Mouse (Mus musculus): Measurements from ENCODE around the gene Cyba. TPM values are rescaled to one million over a fixed set of nuclear protein-coding genes. Genes with fewer than 3 reads are reported as not detected.

The Cyba gene
- polyA plus RNA-seq, 1 experiment, result 133 TPM

- Histone ChIP-seq H3K27ac (ENCODE audit: insufficient read depth, low read length) (no peak overlapping the region), H3K4me3 (ENCODE audit: insufficient read depth, low read length) (no peak overlapping the region), H3K4me1 (ENCODE audit: control insufficient read depth, insufficient read depth, low read length) (no peaks in the 10 kb centered on the region)
- TF ChIP-seq CTCF (IDR thresholded peaks at IDR 0.05; ENCODE audit: borderline replicate concordance, insufficient read depth, low read length) (no peak), POLR2A (IDR thresholded peaks at IDR 0.05; ENCODE audit: low read depth, low read length) (no peak)
Observed at GRCm38 (mm10) chr8:122454409-122454808, 21.7 kb upstream of the Cyba start.

DNA sequence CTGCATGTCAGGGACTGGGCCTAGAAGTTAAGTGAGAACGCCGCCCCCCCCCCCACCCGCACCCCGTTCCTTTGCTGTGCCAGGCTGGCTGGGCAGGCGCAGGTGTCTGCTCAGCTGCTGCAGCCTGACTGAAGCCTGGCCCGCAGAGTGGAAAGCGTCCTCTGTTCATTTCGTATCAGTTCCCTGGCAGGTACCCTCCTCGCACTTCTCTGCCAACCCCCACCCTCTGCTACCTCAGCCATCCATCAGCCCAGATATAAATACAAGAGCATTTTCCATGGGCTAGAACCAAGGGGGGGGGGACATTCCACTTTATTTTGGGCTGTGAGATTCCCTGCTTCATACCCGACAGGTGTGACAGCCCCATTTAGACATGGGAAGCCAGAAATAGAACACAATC lies 19.4 kb upstream of the Cyba start:
- Histone ChIP-seq H3K4me1 (ENCODE audit: control insufficient read depth, insufficient read depth, low read length) (no peaks in the 10 kb centered on the region), H3K4me3 (ENCODE audit: insufficient read depth, low read length) (no peak overlapping the region), H3K27ac (ENCODE audit: insufficient read depth, low read length) (no peak overlapping the region)
- TF ChIP-seq POLR2A (IDR thresholded peaks at IDR 0.05; ENCODE audit: low read depth, low read length) (no peak), CTCF (IDR thresholded peaks at IDR 0.05; ENCODE audit: borderline replicate concordance, insufficient read depth, low read length) (no peak)

- Histone ChIP-seq H3K4me1 (ENCODE audit: control insufficient read depth, insufficient read depth, low read length) (no peaks in the 10 kb centered on the region), H3K4me3 (ENCODE audit: insufficient read depth, low read length) (no peak overlapping the region), H3K27ac (ENCODE audit: insufficient read depth, low read length) (no peak overlapping the region)
- no peak for TF ChIP-seq CTCF (IDR thresholded peaks at IDR 0.05; ENCODE audit: borderline replicate concordance, insufficient read depth, low read length)
- no peak for TF ChIP-seq POLR2A (IDR thresholded peaks at IDR 0.05; ENCODE audit: low read depth, low read length)
Observed at GRCm38 (mm10) chr8:122451161-122451703, 18.5 kb upstream of the Cyba start.

- Histone ChIP-seq H3K4me3 (ENCODE audit: insufficient read depth, low read length) (no peak overlapping the region), H3K4me1 (ENCODE audit: control insufficient read depth, insufficient read depth, low read length) (no peaks in the 10 kb centered on the region), H3K27ac (ENCODE audit: insufficient read depth, low read length) (no peak overlapping the region)
- TF ChIP-seq POLR2A (IDR thresholded peaks at IDR 0.05; ENCODE audit: low read depth, low read length) (0 out of 2 replicates have a peak, but pooled peaks have one; percentile 11), CTCF (IDR thresholded peaks at IDR 0.05; ENCODE audit: borderline replicate concordance, insufficient read depth, low read length) (peak; percentile 37; the same call in 1 of the 2 replicates)
Observed at GRCm38 (mm10) chr8:122445203-122445602, 12.5 kb upstream of the Cyba start.

- H3K27ac ChIP-seq (ENCODE audit: insufficient read depth, low read length), result peak overlapping the region; percentile 62
- H3K4me3 ChIP-seq (ENCODE audit: insufficient read depth, low read length), result peak overlapping the region; percentile 53
- TF ChIP-seq POLR2A (IDR thresholded peaks at IDR 0.05; ENCODE audit: low read depth, low read length), result peak; percentile 28; the same call in 1 of the 2 replicates
- no peak for TF ChIP-seq CTCF (IDR thresholded peaks at IDR 0.05; ENCODE audit: borderline replicate concordance, insufficient read depth, low read length)
- no peaks in the 10 kb centered on the region for H3K4me1 ChIP-seq (ENCODE audit: control insufficient read depth, insufficient read depth, low read length)
Observed at GRCm38 (mm10) chr8:122444058-122444748, 11.5 kb upstream of the Cyba start.

DNA sequence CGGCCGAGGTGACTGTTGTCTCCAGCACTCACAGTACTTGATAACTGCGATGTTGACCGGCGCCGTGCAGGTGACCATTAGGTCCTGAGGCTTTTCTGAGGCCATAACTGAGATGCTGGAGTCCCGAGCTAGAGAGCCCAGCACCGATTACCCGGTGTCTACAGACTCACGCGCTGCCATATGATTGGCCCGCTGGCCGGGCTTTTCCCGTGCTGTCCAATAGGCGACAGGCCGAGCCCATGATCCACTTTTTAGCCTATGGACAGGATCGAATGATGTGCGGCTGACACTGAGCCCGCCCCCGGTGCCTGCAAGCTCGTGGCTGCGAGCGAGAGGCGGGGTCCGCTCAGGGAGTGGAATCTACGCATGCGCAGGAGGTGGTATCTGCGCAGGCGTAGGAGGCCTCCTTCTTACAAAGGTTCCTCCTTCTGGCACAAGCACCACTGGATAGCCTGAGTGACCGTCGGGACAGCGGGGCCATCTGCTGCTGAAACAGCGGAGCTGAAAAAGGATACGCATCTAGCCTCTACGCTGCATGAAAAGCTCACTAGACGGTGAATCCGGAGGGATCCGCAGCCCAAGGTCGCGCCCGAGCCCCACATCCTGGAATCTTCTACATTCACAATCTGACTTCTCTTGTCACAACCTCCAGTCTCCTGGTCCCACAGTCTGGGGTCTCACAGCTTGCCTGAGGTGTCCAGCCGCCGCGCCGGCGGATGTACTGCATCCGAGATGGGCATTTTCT lies 10.7 kb upstream of the Cyba start, which contains the start of gene Mvd:
Gene Mvd (minus strand): TSS at position 161 of the 745 bp plus-strand sequence.
- H3K4me1 ChIP-seq (ENCODE audit: control insufficient read depth, insufficient read depth, low read length), result no peaks in the 10 kb centered on the region
- H3K27ac ChIP-seq (ENCODE audit: insufficient read depth, low read length), result peak within 1 kb of the TSS; percentile 62
- peak; percentile 34; the same call in 1 of the 2 replicates for TF ChIP-seq CTCF (IDR thresholded peaks at IDR 0.05; ENCODE audit: borderline replicate concordance, insufficient read depth, low read length)
- TF ChIP-seq POLR2A (IDR thresholded peaks at IDR 0.05; ENCODE audit: low read depth, low read length), result peak; percentile 99
- H3K4me3 ChIP-seq (ENCODE audit: insufficient read depth, low read length), result peak within 1 kb of the TSS; percentile 73

- Histone ChIP-seq H3K27ac (ENCODE audit: insufficient read depth, low read length) (peak overlapping the region; percentile 12; the same call in 1 of the 2 replicates), H3K4me1 (ENCODE audit: control insufficient read depth, insufficient read depth, low read length) (no peaks in the 10 kb centered on the region), H3K4me3 (ENCODE audit: insufficient read depth, low read length) (peak overlapping the region; percentile 73)
- TF ChIP-seq CTCF (IDR thresholded peaks at IDR 0.05; ENCODE audit: borderline replicate concordance, insufficient read depth, low read length) (no peak), POLR2A (IDR thresholded peaks at IDR 0.05; ENCODE audit: low read depth, low read length) (no peak)
Observed at GRCm38 (mm10) chr8:122442781-122443180, 10.1 kb upstream of the Cyba start.

DNA sequence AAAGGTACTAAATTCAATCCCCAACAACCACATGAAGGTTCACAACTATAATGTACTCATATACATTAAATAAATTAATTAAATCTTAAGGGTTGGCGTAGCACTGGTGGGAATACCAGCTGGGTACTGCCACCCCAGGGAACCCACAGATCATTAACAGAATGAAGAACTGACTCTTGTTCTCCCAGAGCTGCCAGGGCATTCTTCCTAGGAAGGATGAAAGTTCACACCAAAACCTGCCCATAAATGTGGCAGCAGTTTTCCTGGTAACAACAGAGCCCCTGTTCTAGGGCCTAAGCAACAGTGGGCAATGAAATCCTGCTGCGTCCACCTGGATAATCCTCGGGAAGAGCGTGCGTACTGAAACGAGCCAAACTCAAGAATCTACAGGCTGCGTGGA lies 9.6 kb upstream of the Cyba start:
- no peak for TF ChIP-seq POLR2A (IDR thresholded peaks at IDR 0.05; ENCODE audit: low read depth, low read length)
- TF ChIP-seq CTCF (IDR thresholded peaks at IDR 0.05; ENCODE audit: borderline replicate concordance, insufficient read depth, low read length), result no peak
- H3K27ac ChIP-seq (ENCODE audit: insufficient read depth, low read length), result no peak overlapping the region
- no peaks in the 10 kb centered on the region for H3K4me1 ChIP-seq (ENCODE audit: control insufficient read depth, insufficient read depth, low read length)
- peak overlapping the region; percentile 73 for H3K4me3 ChIP-seq (ENCODE audit: insufficient read depth, low read length)

DNA sequence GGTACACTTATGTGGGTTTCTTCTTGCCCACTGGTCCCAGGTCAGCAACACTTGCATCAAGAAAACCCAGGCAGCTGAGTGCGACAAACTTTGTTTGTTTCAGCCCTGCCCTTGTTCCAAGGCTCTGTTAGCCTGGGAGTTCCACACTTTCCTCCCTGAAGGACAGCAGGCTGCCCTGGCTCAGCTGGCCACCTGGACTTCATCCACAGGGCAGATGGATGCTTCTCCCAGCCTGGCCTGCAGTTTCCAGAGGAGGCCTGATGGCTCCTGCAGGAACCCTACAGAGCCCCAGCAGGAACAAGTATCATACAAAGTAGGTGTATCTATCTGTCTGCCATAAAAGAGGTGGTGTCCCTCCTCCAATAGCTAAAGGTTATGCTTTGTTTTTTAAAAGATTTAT lies 8.6 kb upstream of the Cyba start:
- H3K4me3 ChIP-seq (ENCODE audit: insufficient read depth, low read length), result no peak overlapping the region
- TF ChIP-seq POLR2A (IDR thresholded peaks at IDR 0.05; ENCODE audit: low read depth, low read length) (no peak), CTCF (IDR thresholded peaks at IDR 0.05; ENCODE audit: borderline replicate concordance, insufficient read depth, low read length) (no peak)
- no peaks in the 10 kb centered on the region for H3K4me1 ChIP-seq (ENCODE audit: control insufficient read depth, insufficient read depth, low read length)
- no peak overlapping the region for H3K27ac ChIP-seq (ENCODE audit: insufficient read depth, low read length)

Data from embryonic fibroblast, embryonic 13.5 days (primary cell).